Mouse (Mus musculus) stomach, postnatal 0 days (tissue): Measurements from ENCODE around the gene Sbf2.

Experiments used
- CTCF ChIP-seq: IDR thresholded peaks from 2 replicates; pipeline ENCODE4 v1.5.1; 2016; ENCODE audit warnings: antibody characterized with exemption, low read depth, mild to moderate bottlenecking, moderate library complexity
- EP300 ChIP-seq: optimal IDR thresholded peaks from 2 replicates; pipeline ENCODE3; 2016; ENCODE audit warnings: antibody characterized with exemption

DNA sequence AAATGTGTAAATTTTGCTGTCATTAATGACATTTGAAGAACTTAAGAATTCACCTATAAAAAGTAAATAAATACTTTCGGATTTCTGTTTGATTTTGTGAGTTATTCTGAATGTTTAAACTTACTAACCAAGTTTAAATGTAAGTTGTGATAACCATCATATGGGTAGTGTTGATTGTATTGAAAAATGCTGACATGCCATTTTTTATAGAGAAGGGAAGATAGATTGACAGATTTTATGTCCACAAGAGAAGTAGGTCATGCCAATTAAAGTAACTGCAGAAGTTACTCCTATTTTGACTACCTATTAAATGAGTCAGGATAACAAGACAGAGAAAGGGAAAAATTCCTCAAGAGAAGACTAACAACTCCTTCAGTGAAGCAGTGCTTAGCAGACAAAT lies 53.1 kb downstream of the Sbf2 start:
- TF ChIP-seq CTCF (no peak), EP300 (no peak)
